Mouse (Mus musculus): ENCODE measurements around the gene Dgkd. TPM values are rescaled to one million over a fixed set of nuclear protein-coding genes. Genes with fewer than 3 reads are reported as not detected.

Dgkd gene
- polyA plus RNA-seq, 2 experiments = 8.0 to 8.1 TPM

DNA sequence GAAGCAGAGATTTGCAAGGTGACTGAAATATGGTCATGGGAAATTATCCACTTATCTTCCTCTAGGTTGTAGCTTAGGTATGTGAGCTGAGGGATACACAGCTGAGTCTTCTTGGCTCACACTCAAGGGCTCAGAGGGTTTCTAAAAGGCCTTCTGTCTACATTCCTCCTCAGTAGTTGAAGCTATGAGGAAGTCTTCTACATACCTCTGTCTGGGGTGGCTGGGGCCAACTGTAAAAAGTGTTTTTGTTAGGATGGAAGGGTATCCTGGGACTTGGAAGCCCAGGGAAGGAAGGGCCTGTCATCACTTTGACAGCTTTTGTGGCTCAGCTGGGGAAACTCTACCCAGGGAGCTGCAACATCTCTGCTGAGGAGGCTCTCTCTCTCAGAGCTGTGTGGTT is 18.5 kb downstream of the Dgkd start:
- no peak overlapping the region for H3K4me2 ChIP-seq (ENCODE audit: low read depth)
- no peak for ATAC-seq (ENCODE audit: insufficient read depth)
- no peak overlapping the region for H3K9ac ChIP-seq (replicated peaks)
- no peaks in the 10 kb centered on the region for H3K27me3 ChIP-seq (ENCODE audit: control insufficient read depth, insufficient read depth, low read length)
- H3K36me3 ChIP-seq (replicated peaks; ENCODE audit: control insufficient read depth, insufficient read depth, low read depth) = no peaks in the 10 kb centered on the region
- TF ChIP-seq EP300 (IDR thresholded peaks at IDR 0.05; ENCODE audit: low read depth) (no peak), CTCF (IDR thresholded peaks at IDR 0.05; ENCODE audit: low read depth) (no peak)
- no peak for DNase-seq (ENCODE audit: low read depth in 3 of 3, low spot score in 3 of 3)
- H3K4me3 ChIP-seq (ENCODE audit: insufficient read depth in 1 of 2, low read depth in 2 of 2, low read length in 2 of 2) = no peak overlapping the region
- H3K4me1 ChIP-seq (replicated peaks; ENCODE audit: control insufficient read depth in 2 of 2, insufficient read depth in 2 of 2, low read length in 1 of 2) = peaks cover 3 to 14% of the 10 kb centered on the region in 2 experiments
- H3K9me3 ChIP-seq (ENCODE audit: control insufficient read depth, low read length) = no peaks in the 10 kb centered on the region
- H3K27ac ChIP-seq = no peak overlapping the region

DNA sequence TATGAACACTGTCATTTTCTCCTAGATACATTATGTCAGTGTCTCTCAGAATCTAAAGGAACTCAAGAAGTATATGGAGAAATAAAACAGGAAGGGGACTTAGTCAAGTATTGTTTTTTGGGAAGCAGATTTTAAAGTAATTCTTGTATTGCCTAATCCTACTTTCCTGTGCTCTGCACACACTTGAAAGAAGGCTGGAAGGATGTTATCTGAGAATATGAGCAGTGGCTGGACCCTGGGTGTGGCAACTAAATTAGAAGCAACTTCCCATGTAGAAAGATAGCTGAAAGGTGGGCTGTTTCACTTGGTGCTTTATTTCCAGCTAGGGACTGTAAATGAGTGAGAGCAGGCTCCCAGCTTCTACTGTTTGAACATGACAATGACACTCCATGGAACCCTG is 20.0 kb downstream of the Dgkd start:
- no peak overlapping the region for H3K4me3 ChIP-seq (ENCODE audit: insufficient read depth in 1 of 2, low read depth in 2 of 2, low read length in 2 of 2)
- TF ChIP-seq CTCF (IDR thresholded peaks at IDR 0.05; ENCODE audit: low read depth) (no peak), EP300 (IDR thresholded peaks at IDR 0.05; ENCODE audit: low read depth) (no peak)
- H3K4me1 ChIP-seq (replicated peaks; ENCODE audit: control insufficient read depth in 2 of 2, insufficient read depth in 2 of 2, low read length in 1 of 2) = peaks cover 3 to 24% of the 10 kb centered on the region in 2 experiments
- DNase-seq (ENCODE audit: low read depth in 3 of 3, low spot score in 3 of 3) (no peak), ATAC-seq (ENCODE audit: insufficient read depth) (no peak)
- H3K36me3 ChIP-seq (replicated peaks; ENCODE audit: control insufficient read depth, insufficient read depth, low read depth) = no peaks in the 10 kb centered on the region
- H3K9me3 ChIP-seq (ENCODE audit: control insufficient read depth, low read length) = no peaks in the 10 kb centered on the region
- H3K4me2 ChIP-seq (ENCODE audit: low read depth) = no peak overlapping the region
- H3K27ac ChIP-seq = no peak overlapping the region
- H3K9ac ChIP-seq (replicated peaks) = no peak overlapping the region
- no peaks in the 10 kb centered on the region for H3K27me3 ChIP-seq (ENCODE audit: control insufficient read depth, insufficient read depth, low read length)

DNA sequence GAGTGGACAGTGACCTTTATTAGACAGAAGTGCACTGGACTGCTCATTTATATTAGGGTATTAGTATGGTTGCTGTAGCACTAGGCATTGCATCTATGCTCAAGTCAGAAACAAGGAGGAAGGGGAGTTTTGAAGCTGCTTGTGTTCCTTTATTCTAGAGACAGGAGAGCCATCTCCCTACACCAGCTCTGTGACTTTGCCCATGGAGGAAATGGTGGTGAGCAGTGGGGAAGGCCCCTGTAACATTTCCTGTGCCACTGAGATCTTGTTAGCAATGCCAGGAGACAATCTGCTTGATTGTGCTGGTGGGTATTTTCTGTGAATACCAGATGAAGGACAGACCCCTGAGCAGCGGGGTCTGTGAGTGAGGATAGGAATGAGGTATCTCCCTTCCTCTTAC is 23.0 kb downstream of the Dgkd start:
- ATAC-seq (ENCODE audit: insufficient read depth) = no peak
- WGBS (ENCODE audit: insufficient replicate concordance) = 48% methylated on average over 1 of the region's 1 CpGs

DNA sequence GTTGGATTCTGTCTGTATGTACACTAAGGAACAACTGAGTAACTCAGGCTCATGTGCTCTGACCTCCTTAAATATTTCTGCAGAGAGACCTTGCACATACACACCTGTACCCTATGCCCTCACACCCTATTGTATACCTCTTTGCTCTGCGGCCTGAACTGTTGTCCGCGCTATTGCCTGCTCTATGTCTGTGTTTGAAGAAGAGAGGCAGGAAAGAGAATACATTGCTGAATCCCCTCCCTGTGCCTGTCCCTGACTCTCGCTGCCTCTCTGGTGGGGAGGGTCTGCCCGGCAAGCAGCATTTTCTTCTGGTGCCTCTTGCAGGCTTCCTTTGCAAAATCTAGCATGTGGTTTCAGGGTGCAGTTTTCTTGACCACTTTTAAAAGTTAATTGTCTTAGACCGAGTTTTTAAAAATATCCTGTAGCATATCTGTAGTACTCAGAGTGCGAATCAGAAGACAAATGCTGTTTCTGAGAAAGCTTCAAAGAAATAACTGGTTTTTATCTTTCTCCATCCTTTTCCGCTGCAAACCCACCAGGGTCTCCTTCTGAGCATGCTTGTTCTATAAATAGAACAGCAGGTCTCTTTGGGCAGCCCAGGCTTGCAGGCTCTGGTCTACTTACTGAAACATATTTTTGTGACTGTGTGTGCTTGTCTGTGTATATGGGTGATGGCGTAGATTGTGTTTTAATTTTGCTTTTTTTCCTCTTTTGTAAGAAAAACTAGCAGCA is 24.6 kb downstream of the Dgkd start:
- no peaks in the 10 kb centered on the region for H3K9me3 ChIP-seq (ENCODE audit: control insufficient read depth, low read length)
- DNase-seq (ENCODE audit: low read depth in 3 of 3, low spot score in 3 of 3) = no peak
- no peak for ATAC-seq (ENCODE audit: insufficient read depth)
- H3K4me2 ChIP-seq (ENCODE audit: low read depth) = no peak overlapping the region
- 15% methylated on average over 9 of the region's 9 CpGs for WGBS (ENCODE audit: insufficient replicate concordance)
- H3K27me3 ChIP-seq (ENCODE audit: control insufficient read depth, insufficient read depth, low read length) = no peaks in the 10 kb centered on the region
- 0 out of 2 replicates have a peak, but pooled peaks cover 3% of the 10 kb centered on the region for H3K36me3 ChIP-seq (replicated peaks; ENCODE audit: control insufficient read depth, insufficient read depth, low read depth)
- H3K4me3 ChIP-seq (ENCODE audit: insufficient read depth in 1 of 2, low read depth in 2 of 2, low read length in 2 of 2) = no peak overlapping the region
- peaks cover 3 to 36% of the 10 kb centered on the region in 2 experiments for H3K4me1 ChIP-seq (replicated peaks; ENCODE audit: control insufficient read depth in 2 of 2, insufficient read depth in 2 of 2, low read length in 1 of 2)
- no peak for TF ChIP-seq EP300 (IDR thresholded peaks at IDR 0.05; ENCODE audit: low read depth)
- no peak for TF ChIP-seq CTCF (IDR thresholded peaks at IDR 0.05; ENCODE audit: low read depth)
- no peak overlapping the region for H3K27ac ChIP-seq
- H3K9ac ChIP-seq (replicated peaks) = no peak overlapping the region

More for the DNA sequence above, 23.0 kb downstream of the Dgkd start:
- Histone ChIP-seq H3K9ac (replicated peaks) (no peak overlapping the region), H3K27ac (no peak overlapping the region), H3K27me3 (ENCODE audit: control insufficient read depth, insufficient read depth, low read length) (no peaks in the 10 kb centered on the region), H3K4me3 (ENCODE audit: insufficient read depth in 1 of 2, low read depth in 2 of 2, low read length in 2 of 2) (no peak overlapping the region), H3K4me1 (replicated peaks; ENCODE audit: control insufficient read depth in 2 of 2, insufficient read depth in 2 of 2, low read length in 1 of 2) (peaks cover 3 to 36% of the 10 kb centered on the region in 2 experiments), H3K9me3 (ENCODE audit: control insufficient read depth, low read length) (no peaks in the 10 kb centered on the region), H3K36me3 (replicated peaks; ENCODE audit: control insufficient read depth, insufficient read depth, low read depth) (no peaks in the 10 kb centered on the region), H3K4me2 (ENCODE audit: low read depth) (no peak overlapping the region)
- no peak for DNase-seq (ENCODE audit: low read depth in 3 of 3, low spot score in 3 of 3)
- TF ChIP-seq EP300 (IDR thresholded peaks at IDR 0.05; ENCODE audit: low read depth) (no peak), CTCF (IDR thresholded peaks at IDR 0.05; ENCODE audit: low read depth) (no peak)

DNA sequence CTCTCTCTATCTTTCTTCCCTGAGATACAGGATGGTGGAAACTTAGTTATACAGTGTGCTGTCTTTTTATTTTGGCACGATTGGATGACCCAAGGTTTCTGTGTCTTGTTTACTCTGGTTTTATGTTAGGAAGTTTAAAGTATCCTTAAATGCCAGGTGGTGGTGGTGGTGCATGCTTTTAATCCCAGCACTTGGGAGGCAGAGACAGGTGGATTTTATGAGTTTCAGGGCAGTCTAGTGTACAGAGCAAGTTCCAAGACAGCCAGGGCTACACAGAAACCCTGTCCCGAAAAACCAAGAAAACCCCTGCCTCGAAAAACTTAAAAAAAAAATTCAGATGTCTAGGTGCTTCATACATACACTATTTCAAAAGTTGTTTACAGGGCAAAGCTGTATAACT is 25.9 kb downstream of the Dgkd start:
- no peak for ATAC-seq (ENCODE audit: insufficient read depth)
- Histone ChIP-seq H3K4me3 (ENCODE audit: insufficient read depth in 1 of 2, low read depth in 2 of 2, low read length in 2 of 2) (no peak overlapping the region), H3K27ac (no peak overlapping the region), H3K9me3 (ENCODE audit: control insufficient read depth, low read length) (no peaks in the 10 kb centered on the region), H3K27me3 (ENCODE audit: control insufficient read depth, insufficient read depth, low read length) (no peaks in the 10 kb centered on the region), H3K4me2 (ENCODE audit: low read depth) (no peak overlapping the region), H3K9ac (replicated peaks) (no peak overlapping the region), H3K4me1 (replicated peaks; ENCODE audit: control insufficient read depth in 2 of 2, insufficient read depth in 2 of 2, low read length in 1 of 2) (peaks cover 3 to 30% of the 10 kb centered on the region in 2 experiments), H3K36me3 (replicated peaks; ENCODE audit: control insufficient read depth, insufficient read depth, low read depth) (peaks cover 3% of the 10 kb centered on the region; the same call in 1 of the 2 replicates)
- WGBS (ENCODE audit: insufficient replicate concordance) = 64% methylated on average over 3 of the region's 3 CpGs
- no peak for TF ChIP-seq CTCF (IDR thresholded peaks at IDR 0.05; ENCODE audit: low read depth)
- TF ChIP-seq EP300 (IDR thresholded peaks at IDR 0.05; ENCODE audit: low read depth) = no peak
- DNase-seq (ENCODE audit: low read depth in 3 of 3, low spot score in 3 of 3) = no peak

All from liver, embryonic 14.5 days (tissue).